Mouse (Mus musculus) stomach, embryonic 15.5 days (tissue): ENCODE data around the gene Gm13288. TPM values are rescaled to one million over a fixed set of nuclear protein-coding genes. Genes with fewer than 3 reads are reported as not detected.
"Not testable (repeated sequence)": the region's sequence is repeated elsewhere in the genome, so short reads cannot be mapped to it uniquely, and the experiment has no call there.

Experiments used
- ATAC-seq: fragments of 200-750 bp; cut with Nextera tagmentation; 2 replicates; pipeline ENCODE4 v1.8.0; 2017; ENCODE audit warnings: low read depth, moderate number of reproducible peaks, moderate TSS enrichment; ENCODE audit not compliant: insufficient read depth, low FRiP score
- H3K27ac ChIP-seq: fragments of 300-500 bp; sonication (generic); 2 replicates; pipeline ENCODE4 v1.5.1; 2015; ENCODE audit warnings: mild to moderate bottlenecking, inconsistent platforms
- H3K27me3 ChIP-seq: fragments of 300-500 bp; sonication (generic); replicated peaks from 2 replicates; pipeline ENCODE4 v1.6.1; 2015; ENCODE audit warnings: inconsistent platforms
- H3K36me3 ChIP-seq: fragments of 300-500 bp; sonication (generic); 2 replicates; pipeline ENCODE4 v1.6.1; 2015; ENCODE audit warnings: inconsistent platforms
- H3K4me1 ChIP-seq: fragments of 300-500 bp; sonication (generic); 2 replicates; pipeline ENCODE4 v1.6.1; 2015; ENCODE audit warnings: inconsistent platforms
- H3K4me2 ChIP-seq: fragments of 300-500 bp; sonication (generic); 2 replicates; pipeline ENCODE4 v1.6.1; 2015; ENCODE audit warnings: mild to moderate bottlenecking, inconsistent platforms
- H3K4me3 ChIP-seq: fragments of 300-500 bp; sonication (generic); replicated peaks from 2 replicates; pipeline ENCODE4 v1.5.1; 2015; ENCODE audit warnings: inconsistent platforms
- H3K9ac ChIP-seq: fragments of 300-500 bp; sonication (generic); 2 replicates; pipeline ENCODE4 v1.6.1; 2015; ENCODE audit warnings: inconsistent platforms
- H3K9me3 ChIP-seq: fragments of 300-500 bp; sonication (generic); 2 replicates; pipeline ENCODE4 v1.6.1; 2016; ENCODE audit warnings: inconsistent platforms
- WGBS: fragments of 180-500 bp; shearing (Covaris S2); methylation state at CpG from one replicate; pipeline ENCODE4 v1.1.7; 2015; 5-methylcytosine and 5-hydroxymethylcytosine counted together
- polyA plus RNA-seq: library from polyadenylated mRNA; unstranded; fragments of >200 nt; fragmentation: Nextera tagmentation; extraction: Ambion mirVana; gene quantifications from 2 replicates; pipeline ENCODE4 v1.2.1, GENCODE M21; 2015

Gene Gm13288
- polyA plus RNA-seq, 1 experiment from 2014 or later: not detected

DNA sequence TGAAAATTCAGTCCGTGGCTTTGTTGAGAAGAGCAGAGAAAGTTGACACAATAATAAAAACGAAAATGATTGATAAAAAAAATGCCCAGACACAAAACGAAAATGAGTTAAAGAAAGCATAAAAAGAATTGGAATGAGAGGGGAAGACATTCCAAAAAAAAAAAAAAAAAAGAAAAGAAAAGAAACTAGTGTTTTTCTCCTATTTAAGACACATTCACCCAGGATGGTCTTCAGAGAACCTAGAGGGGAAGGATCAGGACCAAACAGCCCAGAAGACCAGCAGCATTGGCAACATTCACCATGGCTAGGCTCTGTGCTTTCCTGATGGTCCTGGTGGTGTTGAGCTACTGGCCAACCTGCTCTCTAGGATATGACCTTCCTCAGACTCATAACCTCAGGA lies 10.6 kb downstream of the Gm13288 start, which contains the start of gene Ifna7:
Gene Ifna7 (plus strand): TSS at position 301 of the 400 bp plus-strand sequence.
- no peak within 1 kb of the TSS for H3K4me3 ChIP-seq
- no peak within 1 kb of the TSS for H3K27ac ChIP-seq
- no peaks in the 10 kb centered on the region for H3K4me1 ChIP-seq
- H3K27me3 ChIP-seq: no peaks in the 10 kb centered on the region
- WGBS: 55% methylated on average over 3 of the region's 3 CpGs
- no peak for ATAC-seq
- H3K4me2 ChIP-seq: no peak within 1 kb of the TSS
- H3K9me3 ChIP-seq: no peaks in the 10 kb centered on the region
- no peaks in the 10 kb centered on the region for H3K36me3 ChIP-seq
- no peak within 1 kb of the TSS for H3K9ac ChIP-seq

DNA sequence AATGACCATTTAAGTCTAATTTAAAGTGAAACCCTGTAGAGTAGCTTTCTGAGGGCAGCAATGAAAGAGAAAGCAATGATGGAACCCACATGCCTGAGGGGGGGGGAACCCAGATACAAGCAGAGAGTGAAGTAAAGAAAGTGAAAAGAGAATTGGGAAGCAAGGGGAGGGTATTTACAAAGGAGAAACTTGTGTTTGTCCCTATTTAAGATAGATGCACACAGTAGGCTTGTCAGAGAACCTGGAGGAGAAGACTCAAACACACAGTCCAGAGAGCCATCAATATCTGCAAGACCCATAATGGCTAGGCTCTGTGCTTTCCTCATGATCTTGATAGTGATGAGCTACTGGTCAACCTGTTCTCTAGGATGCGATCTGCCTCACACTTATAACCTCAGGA lies 14.3 kb downstream of the Gm13288 start, which contains the start of gene Ifna11:
Gene Ifna11 (plus strand): TSS at position 301 of the 400 bp plus-strand sequence.
- H3K4me1 ChIP-seq: no peaks in the 10 kb centered on the region
- 85% methylated on average over 1 of the region's 1 CpGs for WGBS
- H3K36me3 ChIP-seq: no peaks in the 10 kb centered on the region
- H3K9ac ChIP-seq: no peak within 1 kb of the TSS
- H3K9me3 ChIP-seq: no peaks in the 10 kb centered on the region
- no peak within 1 kb of the TSS for H3K4me3 ChIP-seq
- H3K27ac ChIP-seq: no peak within 1 kb of the TSS
- ATAC-seq: no peak
- H3K27me3 ChIP-seq: no peaks in the 10 kb centered on the region
- no peak within 1 kb of the TSS for H3K4me2 ChIP-seq

DNA sequence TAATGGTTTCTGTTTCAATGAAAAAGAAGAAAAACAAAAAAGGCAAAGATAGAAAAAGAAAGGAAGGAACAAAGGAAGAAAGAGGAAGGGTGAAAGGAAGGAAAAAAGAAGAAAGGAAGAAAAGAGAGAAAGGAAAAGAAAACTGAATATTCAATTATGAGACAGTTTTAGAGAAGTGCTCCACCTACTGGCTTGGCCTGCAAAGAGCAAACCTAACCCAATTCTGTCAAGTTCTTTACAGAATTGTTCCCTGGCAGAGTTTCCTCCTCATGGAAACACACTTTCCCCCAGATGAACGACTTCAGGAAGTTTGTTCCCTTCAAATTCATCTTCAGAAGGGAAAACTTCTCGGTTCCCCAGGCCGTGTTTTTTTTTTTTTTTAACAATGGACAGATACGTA lies 17.7 kb downstream of the Gm13288 start:
- no peaks in the 10 kb centered on the region for H3K9me3 ChIP-seq
- H3K4me3 ChIP-seq: no peak overlapping the region
- no peak overlapping the region for H3K27ac ChIP-seq
- no peak overlapping the region for H3K9ac ChIP-seq
- H3K27me3 ChIP-seq: no peaks in the 10 kb centered on the region
- no peaks in the 10 kb centered on the region for H3K36me3 ChIP-seq
- H3K4me1 ChIP-seq: no peaks in the 10 kb centered on the region
- no peak overlapping the region for H3K4me2 ChIP-seq
- no peak for ATAC-seq
- 22% methylated on average over 4 of the region's 4 CpGs for WGBS

DNA sequence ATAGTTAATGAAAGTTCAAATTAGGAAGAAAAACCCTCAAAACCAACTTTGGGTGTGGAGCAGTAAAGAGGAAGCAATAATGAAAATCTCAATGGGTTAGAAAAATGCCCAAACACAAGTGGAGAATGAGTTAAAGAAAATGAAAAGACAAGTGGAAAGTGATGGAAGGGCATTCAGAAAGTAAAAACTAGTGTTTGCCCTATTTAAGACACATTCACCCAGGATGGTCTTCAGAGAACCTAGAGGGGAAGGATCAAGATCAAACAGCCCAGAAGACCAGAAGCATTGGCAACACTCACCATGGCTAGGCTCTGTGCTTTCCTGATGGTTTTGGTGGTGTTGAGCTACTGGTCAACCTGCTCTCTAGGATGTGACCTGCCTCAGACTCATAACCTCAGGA lies 21.8 kb downstream of the Gm13288 start, which contains the start of gene Ifna6:
Gene Ifna6 (plus strand): TSS at position 301 of the 400 bp plus-strand sequence.
- not testable (repeated sequence) for H3K27me3 ChIP-seq, ATAC-seq, H3K4me1 ChIP-seq, H3K4me3 ChIP-seq, H3K27ac ChIP-seq, H3K9me3 ChIP-seq, H3K9ac ChIP-seq, H3K36me3 ChIP-seq, H3K4me2 ChIP-seq

DNA sequence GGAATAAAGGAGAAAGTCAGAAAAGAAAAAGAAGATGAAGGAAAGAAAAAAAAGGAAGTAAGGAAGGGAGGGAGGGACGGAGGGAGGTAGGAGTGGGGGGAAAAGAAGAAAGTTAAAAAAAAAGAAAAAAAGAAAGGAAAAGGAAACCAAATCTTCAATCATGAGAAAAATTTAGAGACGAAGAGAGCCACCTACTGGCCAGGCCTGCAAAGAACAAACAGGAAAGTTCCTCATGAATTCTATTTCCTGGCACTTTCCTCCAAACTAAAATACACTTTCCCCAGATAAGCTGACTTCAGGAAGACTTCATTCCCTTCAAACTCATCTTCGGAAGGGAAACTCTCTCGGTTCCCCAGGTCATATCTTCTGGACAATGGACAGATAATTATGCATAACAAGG lies 25.2 kb downstream of the Gm13288 start:
- 38% methylated on average over 4 of the region's 4 CpGs for WGBS

DNA sequence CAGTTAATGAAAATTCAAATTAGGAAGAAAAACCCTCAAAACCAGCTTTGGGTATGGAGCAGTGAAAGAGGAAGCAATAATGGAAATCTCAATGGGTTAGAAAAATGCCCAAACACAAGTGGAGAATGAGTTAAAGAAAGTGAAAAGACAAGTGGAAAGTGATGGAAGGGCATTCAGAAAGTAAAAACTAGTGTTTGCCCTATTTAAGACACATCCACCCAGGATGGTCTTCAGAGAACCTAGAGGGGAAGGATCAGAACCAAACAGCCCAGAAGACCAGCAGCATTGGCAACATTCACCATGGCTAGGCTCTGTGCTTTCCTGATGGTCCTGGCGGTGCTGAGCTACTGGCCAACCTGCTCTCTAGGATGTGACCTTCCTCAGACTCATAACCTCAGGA lies 29.9 kb downstream of the Gm13288 start, which contains the start of gene Ifna5:
Gene Ifna5 (plus strand): TSS at position 301 of the 400 bp plus-strand sequence.
- H3K4me2 ChIP-seq, H3K27ac ChIP-seq, ATAC-seq, H3K4me3 ChIP-seq, H3K36me3 ChIP-seq, H3K4me1 ChIP-seq, H3K9ac ChIP-seq, H3K9me3 ChIP-seq, H3K27me3 ChIP-seq: not testable (repeated sequence)
- 88% methylated on average over 1 of the region's 1 CpGs for WGBS

More for the DNA sequence above, 25.2 kb downstream of the Gm13288 start:
- Histone ChIP-seq H3K27ac (no peak overlapping the region), H3K4me3 (no peak overlapping the region), H3K4me2 (no peak overlapping the region), H3K9ac (no peak overlapping the region), H3K4me1 (no peaks in the 10 kb centered on the region), H3K36me3 (no peaks in the 10 kb centered on the region), H3K27me3 (no peaks in the 10 kb centered on the region), H3K9me3 (no peaks in the 10 kb centered on the region)
- no peak for ATAC-seq

DNA sequence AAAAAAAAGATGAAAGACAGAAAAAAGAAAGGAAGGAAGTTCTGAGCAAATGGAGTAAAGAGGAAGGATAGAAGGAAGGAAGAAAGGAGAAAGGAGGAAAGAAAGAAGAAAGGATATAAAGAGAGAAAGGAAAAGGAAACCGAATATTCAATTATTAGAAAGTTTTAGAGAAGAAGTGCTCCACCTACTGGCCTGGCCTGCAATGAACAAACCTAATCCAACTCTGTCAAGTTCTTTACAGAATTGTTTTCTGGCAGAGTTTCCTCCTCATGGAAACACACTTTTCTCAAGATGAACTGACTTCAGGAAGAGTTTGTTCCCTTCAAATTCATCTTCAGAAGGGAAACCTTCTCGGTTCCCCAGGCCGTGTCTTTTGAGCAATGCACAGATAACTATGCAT lies 33.5 kb downstream of the Gm13288 start:
- Histone ChIP-seq H3K27me3 (no peaks in the 10 kb centered on the region), H3K36me3 (no peaks in the 10 kb centered on the region), H3K4me2 (no peak overlapping the region), H3K9me3 (no peaks in the 10 kb centered on the region), H3K4me3 (no peak overlapping the region), H3K27ac (no peak overlapping the region), H3K9ac (no peak overlapping the region), H3K4me1 (no peaks in the 10 kb centered on the region)
- 45% methylated on average over 3 of the region's 3 CpGs for WGBS
- ATAC-seq: no peak

DNA sequence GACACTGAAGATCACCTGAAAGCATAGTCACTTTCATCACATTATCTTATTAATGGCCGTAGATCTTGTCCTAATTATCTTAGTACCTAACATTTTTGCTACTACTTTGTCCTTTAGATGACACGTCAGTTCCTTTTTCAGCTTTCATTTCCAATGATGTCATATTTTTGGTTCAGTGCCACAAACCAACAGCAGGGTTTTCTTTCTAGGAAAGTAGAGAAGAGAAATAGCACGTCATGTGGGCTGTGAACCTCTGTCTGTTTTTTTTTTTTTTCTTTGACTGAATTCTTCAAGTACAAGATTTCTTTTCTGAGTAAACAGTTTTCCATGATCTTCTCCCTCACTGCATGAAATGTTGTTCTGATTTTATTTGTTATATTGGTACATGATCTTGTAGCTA lies 34.7 kb downstream of the Gm13288 start:
- Histone ChIP-seq H3K9ac (no peak overlapping the region), H3K27me3 (no peaks in the 10 kb centered on the region), H3K27ac (no peak overlapping the region), H3K9me3 (no peaks in the 10 kb centered on the region), H3K36me3 (no peaks in the 10 kb centered on the region), H3K4me3 (no peak overlapping the region), H3K4me1 (no peaks in the 10 kb centered on the region), H3K4me2 (no peak overlapping the region)
- no peak for ATAC-seq
- WGBS: 62% methylated on average over 3 of the region's 3 CpGs

DNA sequence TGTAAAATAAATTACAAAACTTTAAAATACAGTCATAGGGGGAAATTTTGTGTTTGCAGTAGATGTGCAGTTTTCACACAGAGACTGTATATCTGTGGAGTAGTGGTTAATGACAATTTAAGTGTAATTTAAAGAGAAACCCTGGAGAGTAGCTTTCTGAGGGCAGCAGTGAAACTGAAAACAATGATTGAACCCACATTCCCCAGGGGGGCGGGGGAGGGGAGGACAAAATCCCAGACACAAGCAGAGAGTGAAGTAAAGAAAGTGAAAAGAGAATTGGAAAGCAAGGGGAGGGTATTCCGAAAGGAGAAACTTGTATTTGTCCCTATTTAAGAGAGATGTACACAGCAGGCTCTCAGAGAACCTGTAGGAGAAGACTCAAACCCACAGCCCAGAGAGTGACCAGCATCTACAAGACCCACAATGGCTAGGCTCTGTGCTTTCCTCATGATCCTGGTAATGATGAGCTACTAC lies 36.1 kb downstream of the Gm13288 start, which contains the start of gene Ifna4:
Gene Ifna4 (plus strand): TSS at position 424 of the 474 bp plus-strand sequence.
- 47% methylated on average over 2 of the region's 2 CpGs for WGBS
- H3K4me2 ChIP-seq: no peak within 1 kb of the TSS
- no peaks in the 10 kb centered on the region for H3K27me3 ChIP-seq
- no peaks in the 10 kb centered on the region for H3K4me1 ChIP-seq
- ATAC-seq: no peak
- H3K9me3 ChIP-seq: no peaks in the 10 kb centered on the region
- no peak within 1 kb of the TSS for H3K9ac ChIP-seq
- no peaks in the 10 kb centered on the region for H3K36me3 ChIP-seq
- no peak within 1 kb of the TSS for H3K27ac ChIP-seq
- H3K4me3 ChIP-seq: no peak within 1 kb of the TSS

DNA sequence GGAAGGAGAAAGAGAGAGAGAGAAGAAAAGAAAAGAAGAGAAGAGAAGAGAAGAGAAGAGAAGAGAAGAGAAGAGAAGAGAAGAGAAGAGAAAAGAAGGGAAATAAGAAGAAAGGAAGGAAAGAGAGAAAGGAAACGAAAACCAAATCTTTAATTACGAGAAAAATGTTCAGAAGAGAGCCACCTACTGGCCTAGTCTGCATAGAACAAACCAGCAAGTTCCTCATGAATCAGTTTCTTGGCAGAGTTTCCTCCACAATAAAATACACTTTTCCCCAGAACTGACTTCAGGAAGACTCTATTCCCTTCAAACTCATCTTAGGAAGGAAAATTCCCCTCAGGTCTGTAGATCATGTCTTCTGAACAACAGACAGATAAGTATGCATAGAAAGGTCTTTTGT lies 40.0 kb downstream of the Gm13288 start:
- H3K27ac ChIP-seq: no peak overlapping the region
- WGBS: 55% methylated on average over 2 of the region's 2 CpGs
- H3K4me2 ChIP-seq: no peak overlapping the region
- no peak overlapping the region for H3K9ac ChIP-seq
- H3K36me3 ChIP-seq: no peaks in the 10 kb centered on the region
- no peaks in the 10 kb centered on the region for H3K4me1 ChIP-seq
- ATAC-seq: no peak
- H3K4me3 ChIP-seq: no peak overlapping the region
- H3K9me3 ChIP-seq: no peaks in the 10 kb centered on the region
- no peaks in the 10 kb centered on the region for H3K27me3 ChIP-seq

DNA sequence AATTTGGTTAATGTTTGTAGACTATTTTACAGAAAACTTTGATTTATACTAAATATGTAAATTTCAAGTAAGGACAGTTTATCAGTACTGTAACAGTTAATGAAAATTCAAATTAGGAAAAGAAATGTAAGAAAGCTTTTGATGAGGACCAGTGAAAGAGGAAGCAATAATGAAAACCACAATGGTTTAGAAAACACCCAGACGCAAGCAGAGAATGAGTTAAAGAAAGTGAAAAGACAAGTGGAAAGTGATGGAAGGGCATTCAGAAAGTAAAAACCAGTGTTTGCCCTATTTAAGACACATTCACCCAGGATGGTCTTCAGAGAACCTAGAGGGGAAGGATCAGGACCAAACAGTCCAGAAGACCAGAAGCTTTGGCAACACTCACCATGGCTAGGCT lies 44.4 kb downstream of the Gm13288 start, which contains the start of gene Ifna1:
Gene Ifna1 (plus strand): TSS at position 390 of the 400 bp plus-strand sequence.
- WGBS: 86% methylated on average over 1 of the region's 1 CpGs
- H3K4me2 ChIP-seq: no peak within 1 kb of the TSS
- H3K36me3 ChIP-seq: no peaks in the 10 kb centered on the region
- ATAC-seq: no peak
- no peak within 1 kb of the TSS for H3K9ac ChIP-seq
- no peaks in the 10 kb centered on the region for H3K27me3 ChIP-seq
- no peak within 1 kb of the TSS for H3K27ac ChIP-seq
- H3K4me3 ChIP-seq: no peak within 1 kb of the TSS
- no peaks in the 10 kb centered on the region for H3K4me1 ChIP-seq
- H3K9me3 ChIP-seq: no peaks in the 10 kb centered on the region

DNA sequence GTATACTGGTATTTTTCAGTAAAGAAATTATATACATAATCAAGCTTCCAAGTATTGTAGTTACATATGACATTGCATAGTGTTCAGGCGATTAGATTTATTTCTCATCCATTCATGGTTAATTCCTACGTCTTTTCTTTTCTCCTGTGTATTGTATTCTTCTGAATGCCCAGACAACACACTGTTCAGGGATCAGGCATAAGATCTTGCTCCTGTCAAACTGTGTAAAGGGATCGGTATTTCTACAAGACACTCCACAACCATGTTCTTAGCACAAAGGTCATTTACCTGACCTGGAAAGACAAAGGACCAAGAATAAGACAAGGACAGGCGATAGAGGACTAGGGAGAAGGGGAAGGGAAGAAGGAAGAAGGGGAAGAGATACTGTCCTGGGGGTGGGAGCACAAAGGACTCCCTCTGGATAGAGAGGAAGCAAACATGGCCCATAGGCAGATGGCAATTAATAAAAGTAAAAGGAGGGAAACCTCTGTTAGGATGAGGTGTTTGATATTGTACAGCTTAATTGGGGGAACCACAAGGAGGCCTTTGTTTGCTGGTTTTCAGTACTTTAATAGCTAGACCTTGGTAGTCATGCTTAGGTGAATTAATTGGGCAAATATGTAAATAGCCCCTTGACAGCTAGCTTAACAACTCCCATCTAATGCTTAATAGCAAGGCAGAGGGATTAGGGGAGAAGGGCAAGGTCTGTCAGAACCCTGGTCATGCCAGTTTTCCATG lies 45.9 kb downstream of the Gm13288 start:
- Histone ChIP-seq H3K4me1 (no peaks in the 10 kb centered on the region), H3K9me3 (no peaks in the 10 kb centered on the region), H3K9ac (no peak overlapping the region), H3K27me3 (no peaks in the 10 kb centered on the region), H3K36me3 (no peaks in the 10 kb centered on the region), H3K4me3 (no peak overlapping the region), H3K4me2 (no peak overlapping the region), H3K27ac (no peak overlapping the region)
- ATAC-seq: no peak
- WGBS: 71% methylated on average over 4 of the region's 4 CpGs
